Mouse (Mus musculus): Measurements from ENCODE around the gene Wdfy3. TPM values are rescaled to one million over a fixed set of nuclear protein-coding genes. Genes with fewer than 3 reads are reported as not detected.

The Wdfy3 gene
- polyA plus RNA-seq, 1 experiment from 2014 or later, result 29.2 TPM

- Histone ChIP-seq H3K9me3 (ENCODE audit: control insufficient read depth, low read length) (no peaks in the 10 kb centered on the region), H3K4me1 (replicated peaks; ENCODE audit: control insufficient read depth, insufficient read depth, low read length) (peaks cover 4% of the 10 kb centered on the region; the same call in 1 of the 2 replicates), H3K4me2 (ENCODE audit: low read depth, low read length, severe bottlenecking) (no peak overlapping the region), H3K27ac (ENCODE audit: low read depth, low read length) (no peak overlapping the region), H3K9ac (ENCODE audit: low read length) (no peak overlapping the region), H3K27me3 (ENCODE audit: control insufficient read depth, insufficient read depth, low read length) (no peaks in the 10 kb centered on the region; the same call in 1 of the 2 replicates), H3K4me3 (ENCODE audit: low read depth, low read length) (no peak overlapping the region), H3K36me3 (ENCODE audit: control insufficient read depth, insufficient read depth, low read length) (no peaks in the 10 kb centered on the region)
- no peak for ATAC-seq (replicated peaks; ENCODE audit: low FRiP score)
- no peak for DNase-seq (ENCODE audit: low spot score)
- WGBS, result 69% methylated on average over 8 of the region's 8 CpGs
Measured at GRCm38 (mm10) chr5:101821052-101821451, 248.7 kb downstream of the Wdfy3 start.

- no peaks in the 10 kb centered on the region for H3K4me1 ChIP-seq (replicated peaks; ENCODE audit: control insufficient read depth, insufficient read depth, low read length)
- H3K27ac ChIP-seq (ENCODE audit: low read depth, low read length), result no peak overlapping the region
- DNase-seq (ENCODE audit: low spot score) (no peak), ATAC-seq (replicated peaks; ENCODE audit: low FRiP score) (no peak)
- H3K9me3 ChIP-seq (ENCODE audit: control insufficient read depth, low read length), result no peaks in the 10 kb centered on the region
- no peak overlapping the region for H3K4me2 ChIP-seq (ENCODE audit: low read depth, low read length, severe bottlenecking)
- no peaks in the 10 kb centered on the region for H3K27me3 ChIP-seq (ENCODE audit: control insufficient read depth, insufficient read depth, low read length)
- no peak overlapping the region for H3K9ac ChIP-seq (ENCODE audit: low read length)
- H3K36me3 ChIP-seq (ENCODE audit: control insufficient read depth, insufficient read depth, low read length), result no peaks in the 10 kb centered on the region
- no peak overlapping the region for H3K4me3 ChIP-seq (ENCODE audit: low read depth, low read length)
- WGBS, result 14% methylated on average over 7 of the region's 7 CpGs
Measured at GRCm38 (mm10) chr5:101819844-101820243, 249.9 kb downstream of the Wdfy3 start.

GRCm38 (mm10) chr5:101819216-101819615, 250.5 kb downstream of the Wdfy3 start:
- Histone ChIP-seq H3K9ac (ENCODE audit: low read length) (no peak overlapping the region), H3K36me3 (ENCODE audit: control insufficient read depth, insufficient read depth, low read length) (no peaks in the 10 kb centered on the region), H3K27ac (ENCODE audit: low read depth, low read length) (no peak overlapping the region), H3K4me3 (ENCODE audit: low read depth, low read length) (no peak overlapping the region), H3K4me2 (ENCODE audit: low read depth, low read length, severe bottlenecking) (no peak overlapping the region), H3K9me3 (ENCODE audit: control insufficient read depth, low read length) (no peaks in the 10 kb centered on the region), H3K27me3 (ENCODE audit: control insufficient read depth, insufficient read depth, low read length) (no peaks in the 10 kb centered on the region), H3K4me1 (replicated peaks; ENCODE audit: control insufficient read depth, insufficient read depth, low read length) (no peaks in the 10 kb centered on the region)
- WGBS, result 53% methylated on average over 10 of the region's 10 CpGs
- no peak for ATAC-seq (replicated peaks; ENCODE audit: low FRiP score)
- no peak for DNase-seq (ENCODE audit: low spot score)

GRCm38 (mm10) chr5:101816822-101817221, 252.9 kb downstream of the Wdfy3 start:
- Histone ChIP-seq H3K9me3 (ENCODE audit: control insufficient read depth, low read length) (no peaks in the 10 kb centered on the region), H3K9ac (ENCODE audit: low read length) (no peak overlapping the region), H3K36me3 (ENCODE audit: control insufficient read depth, insufficient read depth, low read length) (no peaks in the 10 kb centered on the region), H3K4me2 (ENCODE audit: low read depth, low read length, severe bottlenecking) (no peak overlapping the region), H3K27ac (ENCODE audit: low read depth, low read length) (no peak overlapping the region), H3K4me1 (replicated peaks; ENCODE audit: control insufficient read depth, insufficient read depth, low read length) (no peaks in the 10 kb centered on the region), H3K4me3 (ENCODE audit: low read depth, low read length) (no peak overlapping the region), H3K27me3 (ENCODE audit: control insufficient read depth, insufficient read depth, low read length) (no peaks in the 10 kb centered on the region)
- WGBS, result 67% methylated on average over 7 of the region's 7 CpGs
- ATAC-seq (replicated peaks; ENCODE audit: low FRiP score) (no peak), DNase-seq (ENCODE audit: low spot score) (no peak)

- Histone ChIP-seq H3K27ac (ENCODE audit: low read depth, low read length) (no peak overlapping the region), H3K36me3 (ENCODE audit: control insufficient read depth, insufficient read depth, low read length) (no peaks in the 10 kb centered on the region), H3K9ac (ENCODE audit: low read length) (no peak overlapping the region), H3K4me3 (ENCODE audit: low read depth, low read length) (no peak overlapping the region), H3K27me3 (ENCODE audit: control insufficient read depth, insufficient read depth, low read length) (no peaks in the 10 kb centered on the region), H3K9me3 (ENCODE audit: control insufficient read depth, low read length) (no peaks in the 10 kb centered on the region), H3K4me2 (ENCODE audit: low read depth, low read length, severe bottlenecking) (no peak overlapping the region), H3K4me1 (replicated peaks; ENCODE audit: control insufficient read depth, insufficient read depth, low read length) (no peaks in the 10 kb centered on the region)
- DNase-seq (ENCODE audit: low spot score), result no peak
- no peak for ATAC-seq (replicated peaks; ENCODE audit: low FRiP score)
- 89% methylated on average over 6 of the region's 6 CpGs for WGBS
Measured at GRCm38 (mm10) chr5:101811296-101812169, 258.2 kb downstream of the Wdfy3 start.

- Histone ChIP-seq H3K27ac (ENCODE audit: low read depth, low read length) (no peak overlapping the region), H3K4me2 (ENCODE audit: low read depth, low read length, severe bottlenecking) (no peak overlapping the region), H3K27me3 (ENCODE audit: control insufficient read depth, insufficient read depth, low read length) (no peaks in the 10 kb centered on the region), H3K9me3 (ENCODE audit: control insufficient read depth, low read length) (no peaks in the 10 kb centered on the region), H3K4me1 (replicated peaks; ENCODE audit: control insufficient read depth, insufficient read depth, low read length) (no peaks in the 10 kb centered on the region), H3K9ac (ENCODE audit: low read length) (no peak overlapping the region), H3K4me3 (ENCODE audit: low read depth, low read length) (no peak overlapping the region), H3K36me3 (ENCODE audit: control insufficient read depth, insufficient read depth, low read length) (no peaks in the 10 kb centered on the region)
- DNase-seq (ENCODE audit: low spot score) (no peak), ATAC-seq (replicated peaks; ENCODE audit: low FRiP score) (no peak)
- 87% methylated on average over 9 of the region's 9 CpGs for WGBS
Measured at GRCm38 (mm10) chr5:101802358-101803022, 267.2 kb downstream of the Wdfy3 start.

- H3K9ac ChIP-seq (ENCODE audit: low read length), result no peak overlapping the region
- no peaks in the 10 kb centered on the region for H3K4me1 ChIP-seq (replicated peaks; ENCODE audit: control insufficient read depth, insufficient read depth, low read length)
- no peak overlapping the region for H3K4me3 ChIP-seq (ENCODE audit: low read depth, low read length)
- DNase-seq (ENCODE audit: low spot score) (no peak), ATAC-seq (replicated peaks; ENCODE audit: low FRiP score) (no peak)
- WGBS, result 66% methylated on average over 2 of the region's 2 CpGs
- no peak overlapping the region for H3K4me2 ChIP-seq (ENCODE audit: low read depth, low read length, severe bottlenecking)
- no peak overlapping the region for H3K27ac ChIP-seq (ENCODE audit: low read depth, low read length)
- no peaks in the 10 kb centered on the region for H3K36me3 ChIP-seq (ENCODE audit: control insufficient read depth, insufficient read depth, low read length)
- no peaks in the 10 kb centered on the region for H3K27me3 ChIP-seq (ENCODE audit: control insufficient read depth, insufficient read depth, low read length)
- no peaks in the 10 kb centered on the region for H3K9me3 ChIP-seq (ENCODE audit: control insufficient read depth, low read length)
Measured at GRCm38 (mm10) chr5:101801891-101802290, 267.8 kb downstream of the Wdfy3 start.

- Histone ChIP-seq H3K4me3 (ENCODE audit: low read depth, low read length) (no peak overlapping the region), H3K27me3 (ENCODE audit: control insufficient read depth, insufficient read depth, low read length) (no peaks in the 10 kb centered on the region), H3K4me1 (replicated peaks; ENCODE audit: control insufficient read depth, insufficient read depth, low read length) (no peaks in the 10 kb centered on the region), H3K27ac (ENCODE audit: low read depth, low read length) (no peak overlapping the region), H3K9me3 (ENCODE audit: control insufficient read depth, low read length) (no peaks in the 10 kb centered on the region), H3K36me3 (ENCODE audit: control insufficient read depth, insufficient read depth, low read length) (no peaks in the 10 kb centered on the region), H3K4me2 (ENCODE audit: low read depth, low read length, severe bottlenecking) (no peak overlapping the region), H3K9ac (ENCODE audit: low read length) (no peak overlapping the region)
- DNase-seq (ENCODE audit: low spot score) (no peak), ATAC-seq (replicated peaks; ENCODE audit: low FRiP score) (no peak)
- WGBS, result 79% methylated on average over 4 of the region's 4 CpGs
Measured at GRCm38 (mm10) chr5:101792665-101793064, 277.1 kb downstream of the Wdfy3 start.
